Mouse (Mus musculus) CD8-positive naive resting alpha-beta T cell, adult 2 months (primary cell): ENCODE measurements around the gene Aurka.

ENCODE experiments used
- DNase-seq, 2 experiments: peaks; one replicate each; pipeline ENCODE4 v3.0.0; 2022; ENCODE audit warnings: low read depth in 2 of 2, low spot score in 2 of 2

The Aurka gene

DNA sequence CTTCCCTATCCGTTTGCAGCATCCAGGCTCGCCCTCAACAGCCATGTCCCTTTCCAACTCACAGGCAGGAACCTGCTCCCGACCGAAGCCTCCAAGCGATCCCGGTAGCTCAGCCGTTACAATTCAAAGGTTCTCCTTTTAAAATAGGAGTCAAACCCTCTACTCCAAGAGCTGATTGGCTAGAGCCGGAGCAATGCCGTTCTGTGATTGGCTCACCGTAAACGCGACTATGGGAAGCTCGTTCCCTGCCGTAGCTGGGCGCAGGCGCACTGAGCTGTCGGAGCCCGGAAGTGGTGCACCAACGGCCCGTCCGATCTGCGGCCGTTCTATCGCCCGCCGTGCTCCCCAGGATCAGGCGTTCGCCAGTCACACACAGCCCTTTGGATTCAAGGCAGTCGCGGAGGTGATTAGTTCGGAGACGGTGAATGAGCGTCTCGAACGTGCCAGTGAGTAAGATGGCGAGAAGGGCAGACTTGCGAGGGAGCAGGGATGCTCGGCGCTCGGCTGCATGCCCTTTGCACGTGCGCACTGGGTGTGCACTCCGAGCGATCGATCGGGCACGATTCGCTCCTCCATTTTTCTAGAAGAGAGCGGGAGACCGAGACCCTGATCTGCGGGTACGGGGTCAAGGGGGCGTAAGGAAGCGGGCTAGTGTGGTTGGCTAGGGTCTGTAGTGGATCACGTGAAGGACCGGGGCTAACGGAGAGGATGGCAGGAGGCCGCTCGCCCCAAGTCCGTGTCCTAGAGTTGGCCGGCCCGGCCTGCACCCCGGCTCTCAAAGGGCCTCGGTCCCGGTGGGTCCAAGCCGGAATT lies at the start of gene Aurka, which contains the start of gene Cstf1:
Gene Aurka, minus strand, starts transcription at position 125 of the 813 bp plus-strand sequence.
Gene Cstf1, plus strand, starts transcription at position 271 of the 813 bp plus-strand sequence.
- peak; percentile 86 to 91 for DNase-seq

DNA sequence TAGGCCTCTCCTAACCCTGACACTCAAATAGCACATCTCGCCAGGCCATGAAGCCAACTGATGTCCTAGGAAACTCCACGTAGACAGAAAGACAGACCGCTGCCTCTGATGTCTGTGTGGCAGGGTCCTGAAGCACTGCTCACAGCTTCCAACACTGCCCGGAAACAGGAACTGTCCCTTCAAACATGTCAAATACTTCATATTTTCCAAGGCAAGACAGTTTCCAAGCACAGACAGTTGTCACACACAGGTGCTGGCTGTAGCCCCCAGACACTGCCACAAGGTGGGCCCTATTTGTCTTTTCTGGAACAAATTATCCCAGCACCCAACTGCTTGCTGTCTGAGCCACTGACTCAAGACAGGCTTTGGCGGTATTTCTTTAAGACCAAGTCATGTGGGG lies 47.9 kb upstream of the Aurka start:
- no peak for DNase-seq

DNA sequence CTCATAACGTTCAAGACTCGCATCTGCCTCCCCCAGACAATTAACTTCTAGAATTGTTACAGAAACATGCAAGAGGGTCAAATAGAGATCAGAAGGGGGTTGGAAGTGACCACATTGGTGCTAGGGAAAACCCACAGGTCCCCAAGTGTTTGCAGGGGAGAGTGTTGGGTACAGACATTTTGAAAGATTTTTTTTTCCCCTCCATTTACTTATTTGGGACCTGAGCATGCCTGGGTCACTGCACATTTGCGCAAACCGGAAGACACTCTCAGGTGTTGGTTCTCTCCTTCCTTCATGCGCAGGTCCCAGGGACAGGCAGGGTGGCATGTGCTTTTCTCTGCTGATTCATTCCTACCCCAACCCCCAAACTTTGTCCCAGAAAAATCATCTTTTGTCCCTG lies 46.5 kb upstream of the Aurka start:
- no peak for DNase-seq

DNA sequence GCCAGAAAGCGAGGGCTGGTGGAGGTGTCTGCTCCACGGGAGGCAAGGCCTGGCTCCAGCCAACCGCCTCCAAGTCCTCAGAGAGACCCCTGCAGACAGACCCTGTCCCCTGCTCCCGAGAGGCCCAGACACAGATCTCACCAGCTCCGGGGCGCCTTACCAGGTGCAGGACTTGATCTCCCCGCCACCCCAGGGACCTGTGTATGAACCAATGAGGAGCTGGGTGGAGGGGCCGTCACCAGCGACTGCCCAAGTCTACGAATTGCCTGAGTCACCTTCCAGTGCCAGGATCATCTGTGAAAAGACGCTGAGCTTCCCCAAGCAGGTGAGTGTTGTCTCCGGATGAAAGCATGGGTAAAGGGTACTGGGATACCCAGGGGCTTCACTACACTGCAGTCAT lies 45.9 kb upstream of the Aurka start:
- DNase-seq, result no peak

DNA sequence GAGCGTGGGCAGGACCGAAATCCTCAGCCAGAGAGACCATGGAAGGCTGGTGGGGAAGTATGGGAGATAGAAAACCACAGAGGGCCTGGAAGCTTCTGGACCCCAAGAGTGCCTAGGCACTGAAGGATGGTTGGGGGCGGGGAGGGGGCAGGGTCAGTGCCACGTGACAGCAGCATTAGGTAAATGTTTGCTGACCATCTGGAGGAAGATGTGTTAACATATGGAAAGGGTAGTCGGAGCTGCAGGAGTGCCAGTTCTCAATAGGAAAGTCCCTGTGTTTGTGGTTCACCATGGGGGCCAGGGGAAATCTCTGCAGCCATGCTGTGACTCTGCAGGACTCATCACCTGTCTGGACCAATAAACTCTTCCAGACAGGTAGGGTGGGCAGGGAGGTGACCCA lies 43.6 kb upstream of the Aurka start:
- DNase-seq, result no peak

DNA sequence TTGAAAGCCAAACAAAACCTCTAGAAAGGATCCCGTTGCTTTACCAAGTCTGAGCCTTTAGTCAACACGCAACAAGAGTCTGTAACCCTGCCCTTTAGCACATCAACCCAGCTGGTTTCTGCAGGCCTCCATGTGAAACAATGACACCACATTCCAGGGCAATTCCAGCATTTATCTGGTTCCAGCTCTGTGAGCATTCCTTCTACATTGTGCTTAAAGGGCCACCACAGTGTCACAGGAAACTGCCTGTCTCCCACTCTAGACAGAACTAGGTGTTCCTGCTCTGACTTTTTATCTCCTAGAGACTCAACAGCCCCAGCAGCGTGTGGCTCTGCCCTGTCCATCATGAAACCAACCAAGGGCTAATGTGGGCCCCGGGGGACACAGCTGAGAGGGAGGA lies 42.9 kb upstream of the Aurka start:
- no peak for DNase-seq

GRCm38 (mm10) chr2:172412454-172412853 lies 42.1 kb upstream of the Aurka start:
- DNase-seq, result no peak

DNA sequence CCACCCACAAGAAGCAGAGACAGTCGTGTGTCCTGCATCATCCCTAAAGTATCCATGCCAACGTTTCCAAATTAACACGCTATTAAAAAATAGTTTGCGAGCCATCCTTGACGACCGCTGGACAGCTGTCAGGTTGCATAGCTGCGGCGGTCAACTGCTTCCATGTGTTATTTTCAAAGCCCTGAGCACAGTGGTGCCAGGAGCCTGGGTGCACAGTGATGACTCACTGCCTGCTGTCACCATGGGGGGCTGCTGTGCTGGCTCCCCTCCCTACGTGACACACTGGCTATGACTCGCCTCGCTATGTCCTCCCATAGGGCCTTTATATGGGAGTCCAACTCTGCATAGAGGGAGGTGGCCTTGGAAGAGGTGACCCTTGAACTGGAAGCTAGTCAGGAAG lies 40.8 kb upstream of the Aurka start:
- DNase-seq, result no peak

DNA sequence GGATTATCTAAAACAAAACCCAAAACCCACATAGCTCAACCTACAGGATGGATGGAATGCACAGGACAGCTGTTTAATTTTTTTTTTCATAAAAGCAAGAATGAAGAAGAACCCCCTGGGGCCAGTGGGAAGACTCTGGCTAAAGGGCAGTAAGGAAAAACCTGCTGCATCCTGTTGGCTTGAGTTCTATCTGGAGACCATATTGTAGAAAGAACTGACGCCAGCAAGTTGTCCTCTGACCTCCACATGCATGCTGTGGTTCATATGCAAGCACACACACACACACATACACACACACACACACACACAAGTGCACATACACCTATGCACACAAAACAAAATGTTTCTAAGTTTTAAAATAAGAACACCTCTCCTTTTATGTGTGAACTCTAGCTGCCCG lies 40.4 kb upstream of the Aurka start:
- no peak for DNase-seq

GRCm38 (mm10) chr2:172407499-172407898 lies 37.2 kb upstream of the Aurka start:
- no peak for DNase-seq

DNA sequence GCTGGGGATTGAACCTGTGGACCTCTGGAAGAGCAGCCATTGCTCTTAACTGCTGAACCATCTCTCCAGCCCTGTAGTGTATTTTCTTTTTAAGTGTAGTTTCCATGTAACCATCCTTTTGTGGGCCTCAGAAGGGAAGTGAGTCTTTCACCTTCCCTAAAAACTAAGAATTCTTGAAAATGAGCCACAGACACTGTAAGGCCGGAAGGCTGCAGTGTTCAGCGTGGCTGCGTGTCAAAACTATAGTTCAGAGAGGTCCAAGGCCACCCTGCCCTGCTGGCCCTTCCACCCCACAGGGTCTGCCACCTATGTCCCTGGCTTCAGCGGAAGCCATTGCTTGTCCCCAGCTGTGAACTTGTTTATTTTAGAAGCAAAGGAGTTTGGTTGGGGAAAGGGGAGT lies 35.8 kb upstream of the Aurka start:
- DNase-seq, result no peak

- no peak for DNase-seq
These were observed 34.7 kb upstream of the Aurka start for GRCm38 (mm10) chr2:172405011-172405410.

- no peak for DNase-seq
These were observed 33.9 kb upstream of the Aurka start for GRCm38 (mm10) chr2:172404239-172404638.

DNA sequence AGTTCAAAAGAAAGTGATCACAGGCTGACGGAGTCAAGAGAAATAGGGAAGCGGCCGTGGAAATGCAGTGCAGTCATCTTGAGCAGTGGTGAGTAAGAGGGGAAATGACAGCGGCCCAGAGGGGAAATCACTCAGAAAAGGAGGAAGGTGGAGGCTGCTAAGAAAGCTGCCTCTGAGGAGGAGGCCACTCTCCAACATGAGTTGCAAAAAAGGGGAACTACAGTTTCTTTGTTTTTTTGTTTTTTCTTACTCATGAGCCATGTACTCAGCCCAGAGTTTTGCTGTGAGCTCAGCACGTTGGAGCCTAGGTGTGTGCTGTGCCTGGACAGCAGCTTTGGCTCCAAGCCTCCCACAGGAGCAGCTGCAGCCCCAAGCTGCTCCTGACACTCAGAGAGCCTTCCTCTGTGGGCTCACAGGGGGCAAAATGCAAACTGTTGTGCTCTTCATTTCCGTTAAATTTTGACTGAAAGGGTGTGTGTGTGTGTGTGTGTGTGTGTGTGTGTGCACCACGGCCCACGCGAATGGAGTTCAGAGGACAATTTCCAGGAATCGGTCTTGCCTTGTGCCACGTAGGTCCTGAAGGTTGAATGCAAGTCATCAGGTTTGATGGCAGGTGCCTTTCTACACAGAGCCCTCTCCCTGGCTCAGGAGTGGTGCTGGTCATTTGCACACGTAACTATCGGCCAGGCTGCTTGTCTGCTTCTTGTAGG lies 30.9 kb upstream of the Aurka start:
- DNase-seq, result peak; percentile 6 to 21

- peak; percentile 25 to 37 for DNase-seq
These were observed 29.6 kb upstream of the Aurka start for GRCm38 (mm10) chr2:172399901-172400300.

DNA sequence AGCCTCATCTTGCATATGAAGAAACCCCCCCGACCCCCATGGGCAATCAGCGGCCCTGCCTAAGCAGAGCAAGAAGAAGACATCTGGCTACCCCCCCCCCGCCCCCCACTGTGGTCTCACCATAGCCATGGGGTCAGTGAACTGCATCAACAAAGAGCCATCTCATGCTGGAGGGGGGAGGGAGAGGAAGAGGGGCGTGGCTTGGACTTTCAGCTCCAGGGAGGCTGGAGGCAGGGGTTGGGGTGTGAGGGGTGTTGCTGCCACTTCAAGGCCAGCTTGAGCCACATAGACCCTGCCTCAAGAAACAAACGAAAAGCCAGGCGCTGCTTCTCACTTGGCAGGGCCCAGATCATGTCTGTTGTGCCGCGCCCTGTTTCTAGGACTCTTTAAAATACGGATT lies 25.6 kb upstream of the Aurka start:
- no peak for DNase-seq

GRCm38 (mm10) chr2:172394671-172395070 lies 24.3 kb upstream of the Aurka start:
- no peak for DNase-seq

DNA sequence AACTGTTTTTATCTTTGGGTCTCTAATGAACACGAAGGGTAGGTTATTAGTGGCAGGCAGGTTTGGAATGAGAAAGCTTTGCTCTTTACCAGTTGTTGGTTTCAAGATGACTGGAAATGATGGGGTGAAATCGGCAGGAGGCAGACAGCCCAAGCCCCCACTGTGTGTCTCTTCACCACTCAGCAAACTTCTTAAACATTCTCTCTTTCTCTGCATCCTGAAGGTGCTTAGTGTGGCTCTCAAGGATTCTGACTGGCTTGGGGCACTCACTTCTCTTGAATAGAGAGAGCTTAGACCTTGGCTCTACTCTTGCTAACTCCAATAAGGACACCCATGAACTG lies 23.7 kb upstream of the Aurka start:
- no peak for DNase-seq

DNA sequence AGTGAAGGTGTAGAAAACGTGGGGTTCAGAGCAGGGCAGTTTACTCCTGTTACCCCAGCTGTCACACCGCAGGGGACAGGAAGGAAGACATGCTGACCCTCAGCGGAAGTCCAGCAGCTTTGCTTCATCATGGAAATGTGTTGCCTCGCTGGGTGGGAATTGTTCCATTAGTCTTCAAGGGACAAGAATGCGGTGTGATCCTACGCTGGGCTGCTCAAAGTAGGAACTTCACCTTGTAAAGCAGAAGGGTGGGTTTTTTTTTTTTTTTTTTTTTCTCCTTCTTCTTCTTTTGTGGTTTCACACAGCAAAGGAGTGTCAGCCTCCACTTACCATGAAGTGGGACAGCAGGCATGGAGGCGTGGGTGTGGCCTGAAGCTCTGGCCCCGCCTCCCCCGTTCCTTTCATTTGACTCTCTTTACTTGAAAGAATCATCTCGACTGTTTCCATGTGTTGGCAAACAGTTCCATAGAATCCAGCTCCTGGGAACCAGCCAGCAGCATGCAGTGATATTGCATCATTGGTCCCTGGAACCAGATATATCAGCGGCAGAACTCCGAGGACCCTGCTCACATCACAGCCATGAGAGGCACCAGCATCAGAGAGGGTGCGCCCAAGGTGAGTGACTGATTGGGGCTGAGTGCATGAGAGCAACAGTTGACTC lies 23.2 kb upstream of the Aurka start, which contains the start of gene Cass4:
Gene Cass4, plus strand, starts transcription at position 404 of the 661 bp plus-strand sequence.
- DNase-seq, result peak in 1 of 2 experiments; percentile 36

DNA sequence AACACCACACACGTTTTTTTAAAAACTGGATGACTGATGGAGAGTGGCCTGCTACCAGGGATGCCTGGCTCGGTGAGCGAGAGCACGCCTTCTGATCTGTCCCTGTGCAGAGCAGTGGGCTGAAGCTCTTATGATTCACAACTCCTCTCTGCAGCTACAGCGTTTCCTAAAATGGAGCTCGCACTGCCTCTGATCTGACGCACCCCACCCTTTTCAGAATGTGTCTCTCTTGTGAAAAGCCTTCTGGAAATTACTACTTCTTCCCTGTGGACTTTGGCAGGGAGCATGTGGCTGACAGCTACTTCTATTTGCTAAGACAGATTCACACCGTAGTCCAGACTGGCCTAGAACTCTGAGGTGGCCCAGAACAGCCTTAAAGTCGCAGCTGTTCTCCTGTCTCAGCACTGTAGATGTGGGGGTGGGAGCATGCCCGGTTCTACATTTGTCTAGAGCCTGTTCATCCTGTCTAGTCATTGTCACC lies 21.7 kb upstream of the Aurka start:
- no peak for DNase-seq

- DNase-seq, result no peak
These were observed 20.0 kb upstream of the Aurka start for GRCm38 (mm10) chr2:172390341-172390740.

- DNase-seq, result no peak
These were observed 14.4 kb upstream of the Aurka start for GRCm38 (mm10) chr2:172384715-172385114.
